Mouse (Mus musculus) heart, adult 18-20 months (tissue): ENCODE measurements at regions not wholly inside any gene's neighbourhood (a gene's known extent, or its start where the extent isn't known, plus 50 kb on each side); places are given as distances from the start of the nearest gene placed in this dataset.

ENCODE experiments used
- DNase-seq, 2 experiments: peaks; one replicate each; pipeline ENCODE4 v3.0.0; 2021 to 2022; ENCODE audit warnings: mixed read lengths in 1 of 2

- peak in 1 of 2 experiments; percentile 24 for DNase-seq
These were observed 87.1 kb upstream of the Gm10260 start for GRCm38 (mm10) chr13:97847561-97847960.

GRCm38 (mm10) chr13:97845148-97845547 is 84.7 kb upstream of the Gm10260 start:
- DNase-seq: no peak

GRCm38 (mm10) chr13:97842801-97843200 is 82.4 kb upstream of the Gm10260 start:
- no peak for DNase-seq

- no peak for DNase-seq
These were observed 81.1 kb upstream of the Gm10260 start for GRCm38 (mm10) chr13:97841503-97841902.

GRCm38 (mm10) chr13:97839617-97840308 is 79.3 kb upstream of the Gm10260 start:
- no peak for DNase-seq

GRCm38 (mm10) chr13:97837443-97838000 is 77.1 kb upstream of the Gm10260 start:
- peak; percentile 68 to 73 for DNase-seq

GRCm38 (mm10) chr13:97832448-97832847 is 72.0 kb upstream of the Gm10260 start:
- no peak for DNase-seq

GRCm38 (mm10) chr13:97831839-97832238 is 71.4 kb upstream of the Gm10260 start:
- no peak for DNase-seq

GRCm38 (mm10) chr13:97829558-97829957 is 69.1 kb upstream of the Gm10260 start:
- no peak for DNase-seq

GRCm38 (mm10) chr13:97825801-97826576 is 65.6 kb upstream of the Gm10260 start:
- DNase-seq: peak in 1 of 2 experiments; percentile 7

- DNase-seq: no peak
These were observed 64.9 kb upstream of the Gm10260 start for GRCm38 (mm10) chr13:97825361-97825760.

GRCm38 (mm10) chr13:97824071-97824716 is 63.8 kb upstream of the Gm10260 start:
- DNase-seq: peak; percentile 21 to 41

GRCm38 (mm10) chr13:97821630-97822029 is 61.2 kb upstream of the Gm10260 start:
- DNase-seq: no peak

- no peak for DNase-seq
These were observed 60.6 kb upstream of the Gm10260 start for GRCm38 (mm10) chr13:97821011-97821410.

GRCm38 (mm10) chr13:97820401-97820800 is 60.0 kb upstream of the Gm10260 start:
- no peak for DNase-seq

GRCm38 (mm10) chr13:97819036-97819435 is 58.6 kb upstream of the Gm10260 start:
- DNase-seq: no peak

GRCm38 (mm10) chr13:97816923-97817322 is 56.5 kb upstream of the Gm10260 start:
- DNase-seq: no peak
